Mouse (Mus musculus): ENCODE results near the gene Csnk2a1.

DNA sequence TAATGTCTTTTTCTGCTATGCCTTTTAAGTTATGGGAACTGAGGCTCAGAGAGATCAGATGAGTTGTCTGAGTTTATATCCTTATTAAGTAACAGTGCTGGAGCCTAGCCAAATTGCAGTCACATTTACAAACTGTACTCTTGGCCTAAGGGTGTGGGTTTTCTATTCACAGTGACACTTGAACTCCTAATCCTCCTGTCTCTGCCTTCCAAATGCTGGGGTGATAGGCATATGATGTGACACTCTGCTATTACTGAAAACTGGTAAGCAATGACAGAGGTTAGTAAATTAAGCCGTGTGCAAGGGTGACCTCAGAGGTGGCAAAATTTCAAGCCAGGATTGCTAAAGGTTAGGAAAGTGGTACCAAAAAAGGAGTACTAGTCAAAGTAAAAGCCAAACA is 9.7 kb upstream of the Csnk2a1 start:
- TF ChIP-seq EP300 (IDR thresholded peaks at IDR 0.05; ENCODE audit: low read depth) (no peak), CTCF (IDR thresholded peaks at IDR 0.05; ENCODE audit: low read depth) (no peak)
